Mouse (Mus musculus) hindbrain, embryonic 14.5 days (tissue): ENCODE measurements at regions not wholly inside any gene's neighbourhood (a gene's known extent, or its start where the extent isn't known, plus 50 kb on each side); places are given as distances from the start of the nearest gene placed in this dataset.

ENCODE experiments used
- ATAC-seq: fragments of 200-750 bp; cut with Nextera tagmentation; 2 replicates; pipeline ENCODE4 v1.8.0; 2017; ENCODE audit warnings: moderate number of reproducible peaks, mild to moderate bottlenecking, moderate TSS enrichment, moderate library complexity; ENCODE audit not compliant: low FRiP score
- DNase-seq: peaks from one replicate; pipeline ENCODE4 v3.0.0-alpha.2; 2015; ENCODE audit warnings: low spot score
- H3K27ac ChIP-seq: fragments of 300-500 bp; sonication (generic); 2 replicates; pipeline ENCODE4 v1.5.1; 2014; ENCODE audit warnings: mild to moderate bottlenecking, moderate library complexity
- H3K27me3 ChIP-seq: fragments of 300-500 bp; sonication (generic); 2 replicates; pipeline ENCODE4 v1.6.1; 2014; ENCODE audit warnings: mild to moderate bottlenecking, low read length, mixed read lengths; ENCODE audit not compliant: control insufficient read depth, insufficient read depth
- H3K36me3 ChIP-seq: fragments of 300-500 bp; sonication (generic); replicated peaks from 2 replicates; pipeline ENCODE4 v1.6.1; 2014; ENCODE audit not compliant: control insufficient read depth, insufficient read depth
- H3K4me1 ChIP-seq: fragments of 300-500 bp; sonication (generic); replicated peaks from 2 replicates; pipeline ENCODE4 v1.6.1; 2014; ENCODE audit warnings: antibody characterized with exemption, low read length, mixed read lengths; ENCODE audit not compliant: control insufficient read depth, insufficient read depth
- H3K4me2 ChIP-seq: fragments of 300-500 bp; sonication (generic); replicated peaks from 2 replicates; pipeline ENCODE4 v1.6.1; 2014; ENCODE audit warnings: mild to moderate bottlenecking, moderate library complexity
- H3K4me3 ChIP-seq: fragments of 300-500 bp; sonication (generic); replicated peaks from 2 replicates; pipeline ENCODE4 v1.5.1; 2014; ENCODE audit warnings: mild to moderate bottlenecking, low read length
- H3K9ac ChIP-seq: fragments of 300-500 bp; sonication (generic); 2 replicates; pipeline ENCODE4 v1.6.1; 2014
- H3K9me3 ChIP-seq: fragments of 300-500 bp; sonication (generic); 2 replicates; pipeline ENCODE4 v1.6.1; 2016; ENCODE audit warnings: low read length; ENCODE audit not compliant: control insufficient read depth
- WGBS: fragments of 180-500 bp; shearing (Covaris S2); extraction: QIAGEN DNeasy Blood & Tissue Kit; methylation state at CpG from one replicate; pipeline ENCODE4 v1.1.7; 2014; 5-methylcytosine and 5-hydroxymethylcytosine counted together

DNA sequence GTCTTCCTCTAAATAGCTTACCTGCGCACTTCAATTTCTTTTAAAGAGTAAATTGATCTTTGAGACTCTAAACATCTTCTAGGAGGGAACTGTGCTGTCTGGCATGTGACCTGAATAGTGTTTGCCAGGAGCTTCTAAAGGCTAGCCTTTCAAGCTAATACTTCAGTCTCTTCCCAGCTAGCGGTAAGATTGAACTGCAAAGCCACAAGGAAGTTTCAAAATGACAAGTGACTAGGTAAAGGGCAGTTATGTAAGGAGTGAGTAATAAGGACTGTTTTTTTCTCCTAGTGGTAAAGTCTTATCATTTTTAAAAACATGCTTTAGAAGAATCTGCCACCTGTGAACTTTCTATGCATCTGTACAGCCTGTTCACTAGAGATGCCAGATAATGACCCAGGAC is 211.1 kb downstream of the Kcnrg start:
- no peak for ATAC-seq
- H3K9me3 ChIP-seq: no peaks in the 10 kb centered on the region
- H3K4me3 ChIP-seq: no peak overlapping the region
- H3K27ac ChIP-seq: no peak overlapping the region
- no peaks in the 10 kb centered on the region for H3K27me3 ChIP-seq
- no peak overlapping the region for H3K9ac ChIP-seq
- H3K4me1 ChIP-seq: no peaks in the 10 kb centered on the region
- H3K36me3 ChIP-seq: no peaks in the 10 kb centered on the region
- H3K4me2 ChIP-seq: no peak overlapping the region
- no peak for DNase-seq
- WGBS: 94% methylated on average over 2 of the region's 2 CpGs

DNA sequence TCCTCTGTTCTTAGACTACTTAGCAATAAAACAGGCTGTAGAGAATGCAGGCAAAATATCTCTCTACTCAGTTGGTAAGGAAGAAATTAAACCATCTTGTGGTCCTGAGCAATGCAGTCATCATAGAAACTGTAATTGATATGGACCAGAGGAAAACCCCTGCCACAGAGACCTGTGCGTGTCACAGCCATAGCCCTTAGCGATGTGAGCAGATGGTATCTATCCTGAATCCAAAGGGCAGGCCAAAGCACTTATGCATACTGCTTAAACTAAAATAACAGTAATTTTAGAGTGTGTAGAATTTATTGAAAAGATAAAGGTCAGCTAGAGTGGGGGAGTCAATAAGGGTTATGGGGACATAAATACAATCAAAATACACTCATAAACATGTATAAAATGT is 212.0 kb downstream of the Kcnrg start:
- no peaks in the 10 kb centered on the region for H3K9me3 ChIP-seq
- H3K4me1 ChIP-seq: no peaks in the 10 kb centered on the region
- no peaks in the 10 kb centered on the region for H3K36me3 ChIP-seq
- no peak overlapping the region for H3K9ac ChIP-seq
- no peak overlapping the region for H3K4me3 ChIP-seq
- no peak for DNase-seq
- H3K27me3 ChIP-seq: no peaks in the 10 kb centered on the region
- no peak overlapping the region for H3K4me2 ChIP-seq
- 69% methylated on average over 2 of the region's 2 CpGs for WGBS
- H3K27ac ChIP-seq: no peak overlapping the region
- ATAC-seq: no peak

DNA sequence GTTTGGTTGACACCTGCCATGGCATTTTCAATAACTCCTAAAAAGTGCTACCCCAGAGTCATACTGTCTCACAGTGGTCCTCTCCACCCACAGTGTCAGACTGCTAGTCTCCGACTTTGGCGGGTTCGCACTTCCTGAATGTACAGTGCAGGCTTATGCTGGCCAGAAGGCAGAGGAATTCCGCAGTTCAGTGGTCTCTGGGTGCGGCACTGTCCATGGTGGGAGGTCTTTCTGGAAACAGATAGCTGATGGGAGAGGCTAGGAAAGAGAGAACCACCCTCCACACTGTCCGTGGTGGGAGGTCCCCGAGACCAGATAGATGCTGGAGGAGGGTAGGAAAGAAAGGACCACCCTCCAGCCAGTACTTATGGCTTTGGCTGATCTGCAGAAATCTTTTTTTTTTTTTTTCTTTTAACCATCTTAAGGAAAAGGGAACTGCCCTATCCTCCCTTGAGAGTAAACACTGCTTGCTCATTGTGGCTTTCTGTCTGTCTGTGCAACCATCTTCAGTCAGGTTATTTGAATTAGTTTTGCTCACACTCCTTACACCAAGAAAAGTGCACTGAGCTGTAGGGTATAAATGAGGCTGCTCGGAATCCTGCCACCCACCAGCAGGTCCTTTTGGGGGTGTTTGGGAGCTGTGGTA is 227.2 kb downstream of the Kcnrg start:
- 82% methylated on average over 8 of the region's 8 CpGs for WGBS
- DNase-seq (no peak), ATAC-seq (no peak)

DNA sequence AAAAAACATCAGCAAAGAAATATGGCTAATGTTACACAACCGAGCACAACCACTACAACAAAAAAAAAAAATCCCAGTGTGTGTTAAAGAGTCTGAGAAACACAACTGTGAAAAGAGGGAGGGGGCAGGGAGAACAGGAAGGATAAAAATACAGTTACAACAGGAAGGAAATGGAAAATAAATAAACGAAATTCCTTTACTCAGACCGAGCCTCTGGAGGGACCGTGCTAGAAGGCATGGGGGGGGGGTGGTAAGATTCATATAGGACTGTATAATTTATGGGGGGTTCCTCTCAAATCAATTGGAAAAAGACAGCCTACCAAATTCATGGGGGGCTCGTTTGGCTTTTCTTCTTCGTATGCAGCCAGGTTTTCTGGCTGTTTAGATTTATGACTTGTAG is 228.5 kb downstream of the Kcnrg start:
- H3K27ac ChIP-seq: no peak overlapping the region
- no peak overlapping the region for H3K9ac ChIP-seq
- H3K4me3 ChIP-seq: no peak overlapping the region
- H3K27me3 ChIP-seq: no peaks in the 10 kb centered on the region
- no peaks in the 10 kb centered on the region for H3K9me3 ChIP-seq
- DNase-seq (no peak), ATAC-seq (no peak)
- no peak overlapping the region for H3K4me2 ChIP-seq
- 71% methylated on average over 6 of the region's 6 CpGs for WGBS
- H3K36me3 ChIP-seq: no peaks in the 10 kb centered on the region
- no peaks in the 10 kb centered on the region for H3K4me1 ChIP-seq

More for the DNA sequence above, 227.2 kb downstream of the Kcnrg start:
- Histone ChIP-seq H3K27ac (no peak overlapping the region), H3K4me3 (no peak overlapping the region), H3K27me3 (no peaks in the 10 kb centered on the region), H3K36me3 (no peaks in the 10 kb centered on the region), H3K4me1 (no peaks in the 10 kb centered on the region), H3K9ac (no peak overlapping the region), H3K9me3 (no peaks in the 10 kb centered on the region), H3K4me2 (no peak overlapping the region)

DNA sequence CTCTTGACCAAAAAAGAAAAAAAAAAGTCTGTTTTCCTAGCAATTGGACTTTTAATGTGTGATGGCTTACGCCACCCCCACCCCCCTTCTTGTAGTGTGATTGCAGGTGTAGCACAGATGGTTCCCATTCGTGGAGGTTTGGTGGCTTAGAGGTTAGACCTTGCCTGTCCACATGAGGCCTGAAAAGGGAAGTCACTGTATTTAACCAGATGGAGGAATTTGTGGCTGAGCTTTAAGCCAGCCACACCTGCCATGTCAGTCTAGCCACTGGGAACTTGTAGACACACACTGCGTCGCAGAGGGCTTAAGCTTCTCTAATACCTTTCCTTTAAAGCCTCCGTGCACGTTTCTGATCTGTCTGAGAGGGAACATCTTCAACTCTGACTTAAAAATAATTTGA is 229.0 kb downstream of the Kcnrg start:
- DNase-seq: no peak
- Histone ChIP-seq H3K4me1 (no peaks in the 10 kb centered on the region), H3K27ac (no peak overlapping the region), H3K9ac (no peak overlapping the region), H3K4me2 (no peak overlapping the region), H3K27me3 (no peaks in the 10 kb centered on the region), H3K36me3 (no peaks in the 10 kb centered on the region), H3K9me3 (no peaks in the 10 kb centered on the region), H3K4me3 (no peak overlapping the region)
- ATAC-seq: no peak
- WGBS: 75% methylated on average over 6 of the region's 6 CpGs

DNA sequence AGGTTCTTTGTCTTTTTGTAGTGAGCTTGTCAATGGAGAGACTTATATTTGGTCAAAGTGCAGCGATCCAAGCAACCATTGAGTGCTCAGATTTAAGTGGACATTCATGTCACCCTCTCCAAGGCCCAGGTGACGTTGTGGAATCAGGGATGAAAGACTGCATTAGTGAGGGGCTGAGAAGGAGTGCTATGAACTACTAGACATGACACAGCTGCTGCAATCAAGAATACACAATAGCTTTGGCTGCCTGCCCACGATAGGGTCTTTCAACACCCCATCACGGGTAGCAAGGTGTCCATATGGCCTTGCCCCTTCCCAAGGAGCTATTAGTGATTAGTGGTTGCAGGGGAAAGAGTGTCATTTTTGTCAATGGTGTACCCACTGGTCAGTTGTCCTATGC is 229.7 kb downstream of the Kcnrg start:
- Histone ChIP-seq H3K4me3 (no peak overlapping the region), H3K27ac (no peak overlapping the region), H3K4me2 (no peak overlapping the region), H3K9me3 (no peaks in the 10 kb centered on the region), H3K9ac (no peak overlapping the region), H3K36me3 (no peaks in the 10 kb centered on the region), H3K4me1 (no peaks in the 10 kb centered on the region), H3K27me3 (no peaks in the 10 kb centered on the region)
- WGBS: 63% methylated on average over 4 of the region's 4 CpGs
- ATAC-seq (no peak), DNase-seq (no peak)

DNA sequence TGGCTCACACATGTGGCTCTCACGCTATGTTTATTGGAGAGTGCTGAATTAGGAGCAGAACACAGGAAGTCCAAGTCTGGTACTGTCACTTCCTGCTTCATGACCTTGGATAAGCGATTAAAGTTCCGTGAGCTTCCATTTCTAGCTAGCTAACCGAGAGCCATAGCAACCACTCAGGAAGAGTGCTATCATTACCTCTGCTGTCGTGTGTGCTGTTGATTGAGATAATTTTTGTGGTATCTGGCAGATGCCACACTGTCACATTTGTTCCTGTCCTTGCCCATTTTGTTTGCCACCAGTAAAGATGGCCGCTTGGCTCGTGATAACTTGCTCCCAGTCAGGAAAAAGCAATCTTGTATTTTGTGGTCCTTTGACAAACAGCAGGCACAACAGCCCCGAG is 230.6 kb downstream of the Kcnrg start:
- no peak overlapping the region for H3K9ac ChIP-seq
- H3K27me3 ChIP-seq: no peaks in the 10 kb centered on the region
- WGBS: 91% methylated on average over 8 of the region's 8 CpGs
- H3K27ac ChIP-seq: no peak overlapping the region
- no peaks in the 10 kb centered on the region for H3K9me3 ChIP-seq
- no peak for DNase-seq
- H3K4me3 ChIP-seq: no peak overlapping the region
- H3K36me3 ChIP-seq: no peaks in the 10 kb centered on the region
- no peak for ATAC-seq
- H3K4me2 ChIP-seq: no peak overlapping the region
- no peaks in the 10 kb centered on the region for H3K4me1 ChIP-seq

DNA sequence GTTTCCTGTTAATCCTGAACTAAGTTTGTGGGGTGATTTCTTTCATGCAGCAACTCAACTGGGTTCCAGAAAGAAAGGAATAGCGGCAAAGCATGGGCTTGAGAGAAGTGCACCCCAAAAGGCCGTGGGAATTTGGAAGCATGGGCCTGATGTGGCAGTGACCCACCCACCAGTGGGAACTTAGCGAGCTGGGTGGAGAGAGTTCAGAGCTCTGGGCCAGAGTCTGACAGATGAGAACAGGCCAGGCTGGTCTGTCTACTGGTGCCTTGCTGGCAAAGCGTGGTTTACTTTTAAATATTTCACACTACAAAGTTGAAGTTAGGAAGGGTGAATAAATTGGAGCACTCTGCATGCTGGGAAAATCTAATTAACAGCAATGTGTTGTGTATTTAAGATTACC is 235.2 kb downstream of the Kcnrg start:
- ATAC-seq: no peak
- Histone ChIP-seq H3K27me3 (no peaks in the 10 kb centered on the region), H3K36me3 (no peaks in the 10 kb centered on the region), H3K9me3 (no peaks in the 10 kb centered on the region), H3K9ac (no peak overlapping the region), H3K4me3 (no peak overlapping the region), H3K4me2 (no peak overlapping the region), H3K4me1 (no peaks in the 10 kb centered on the region), H3K27ac (no peak overlapping the region)
- no peak for DNase-seq
- 92% methylated on average over 4 of the region's 4 CpGs for WGBS

DNA sequence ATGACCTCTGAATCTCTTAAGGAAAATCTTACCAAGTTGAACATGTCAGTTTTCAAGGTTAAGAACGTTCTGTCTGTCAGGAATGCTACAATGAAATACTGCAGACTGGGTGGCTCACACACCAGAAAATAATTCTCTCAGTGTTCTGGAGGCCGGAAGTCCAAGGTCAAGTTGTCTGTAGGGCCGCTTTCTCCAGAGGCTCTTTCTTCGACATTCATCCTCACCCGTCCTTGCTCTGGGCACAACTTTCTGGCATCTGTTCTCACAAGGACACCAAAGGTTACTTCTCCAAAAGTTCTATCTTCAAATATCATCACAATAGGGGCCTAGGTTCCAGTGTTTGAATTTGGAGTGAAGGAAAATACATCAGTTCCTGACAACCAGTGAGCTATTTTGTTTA is 239.2 kb downstream of the Kcnrg start:
- Histone ChIP-seq H3K9ac (no peak overlapping the region), H3K4me3 (no peak overlapping the region), H3K4me2 (no peak overlapping the region), H3K9me3 (no peaks in the 10 kb centered on the region), H3K27ac (no peak overlapping the region), H3K27me3 (no peaks in the 10 kb centered on the region), H3K36me3 (no peaks in the 10 kb centered on the region), H3K4me1 (no peaks in the 10 kb centered on the region)
- DNase-seq (no peak), ATAC-seq (no peak)
- 90% methylated on average over 5 of the region's 5 CpGs for WGBS

DNA sequence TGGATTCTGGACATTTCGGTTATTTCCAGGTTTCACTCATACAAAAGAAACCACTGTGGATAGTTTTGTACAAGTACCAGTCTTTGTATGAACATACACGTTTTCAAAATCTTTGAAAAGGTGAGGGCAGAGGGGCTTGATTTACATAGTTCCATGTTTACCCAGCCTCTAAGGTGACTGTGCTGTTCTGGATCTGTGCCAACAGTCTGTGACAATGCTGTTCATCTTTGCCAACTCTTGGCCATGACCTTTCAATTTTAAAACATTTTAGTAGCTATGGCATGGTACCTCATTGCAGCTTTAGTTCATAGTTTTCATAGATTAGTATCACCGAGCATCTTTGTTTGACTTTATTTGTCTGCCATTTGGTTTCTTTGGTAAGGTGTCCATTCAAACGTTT is 243.0 kb downstream of the Kcnrg start:
- H3K4me2 ChIP-seq: no peak overlapping the region
- H3K4me1 ChIP-seq: no peaks in the 10 kb centered on the region
- no peak overlapping the region for H3K27ac ChIP-seq
- DNase-seq: no peak
- no peaks in the 10 kb centered on the region for H3K9me3 ChIP-seq
- WGBS: 85% methylated on average over 4 of the region's 4 CpGs
- H3K4me3 ChIP-seq: no peak overlapping the region
- H3K36me3 ChIP-seq: no peaks in the 10 kb centered on the region
- H3K9ac ChIP-seq: no peak overlapping the region
- ATAC-seq: no peak
- H3K27me3 ChIP-seq: no peaks in the 10 kb centered on the region
